Mouse (Mus musculus): ENCODE results near the gene Gm9507.
"Not testable (repeated sequence)": the region's sequence is repeated elsewhere in the genome, so short reads cannot be mapped to it uniquely, and the experiment has no call there.

Gm9507 gene

GRCm38 (mm10) chr10:77811743-77812142, at the start of gene Gm9507:
Gene Gm9507, minus strand, starts transcription at chr10:77811843.
- DNase-seq = no peak

GRCm38 (mm10) chr10:77852559-77852958, 40.9 kb upstream of the Gm9507 start, which contains the start of gene Gm10318:
Gene Gm10318, plus strand, starts transcription at chr10:77852859.
- no peak for DNase-seq

GRCm38 (mm10) chr10:77847538-77847937, 35.9 kb upstream of the Gm9507 start:
- no peak for DNase-seq

GRCm38 (mm10) chr10:77846961-77847360, 35.3 kb upstream of the Gm9507 start:
- no peak for DNase-seq

- no peak for DNase-seq
Measured at GRCm38 (mm10) chr10:77846503-77846902, 34.9 kb upstream of the Gm9507 start, which contains the start of gene Gm36176. Gene Gm36176, plus strand, starts transcription at chr10:77846803.

GRCm38 (mm10) chr10:77839006-77839405, 27.4 kb upstream of the Gm9507 start:
- no peak for DNase-seq

- no peak for DNase-seq
Measured at GRCm38 (mm10) chr10:77835647-77836046, 24.0 kb upstream of the Gm9507 start, which contains the start of gene Krtap10-10. Gene Krtap10-10, plus strand, starts transcription at chr10:77835947.

GRCm38 (mm10) chr10:77826951-77827350, 15.3 kb upstream of the Gm9507 start, which contains the start of gene Krtap10-4:
Gene Krtap10-4, minus strand, starts transcription at chr10:77827095.
- no peak for DNase-seq

GRCm38 (mm10) chr10:77819203-77819602, 7.6 kb upstream of the Gm9507 start:
- DNase-seq = no peak

GRCm38 (mm10) chr10:77818523-77818922, 6.9 kb upstream of the Gm9507 start:
- no peak for DNase-seq

GRCm38 (mm10) chr10:77815514-77815913, 3.9 kb upstream of the Gm9507 start:
- DNase-seq = peak in 1 of 2 experiments; percentile 32

- DNase-seq = no peak
Measured at GRCm38 (mm10) chr10:77814382-77814781, 2.7 kb upstream of the Gm9507 start, which contains the start of gene Gm2696. Gene Gm2696, plus strand, starts transcription at chr10:77814682.

- DNase-seq = no peak
Measured at GRCm38 (mm10) chr10:77804095-77804494, 7.5 kb downstream of the Gm9507 start.

GRCm38 (mm10) chr10:77798921-77799508, 12.6 kb downstream of the Gm9507 start, which contains the start of gene Gm19668:
Gene Gm19668, minus strand, starts transcription at chr10:77799133.
- no peak for DNase-seq

GRCm38 (mm10) chr10:77798164-77798920, 13.3 kb downstream of the Gm9507 start:
- not testable (repeated sequence) for DNase-seq

- no peak for DNase-seq
Measured at GRCm38 (mm10) chr10:77797677-77798076, 14.0 kb downstream of the Gm9507 start.

- DNase-seq = no peak
Measured at GRCm38 (mm10) chr10:77794976-77795375, 16.7 kb downstream of the Gm9507 start, which contains the start of gene Gm9639. Gene Gm9639, minus strand, starts transcription at chr10:77795076.

- no peak for DNase-seq
Measured at GRCm38 (mm10) chr10:77788621-77789020, 23.0 kb downstream of the Gm9507 start.

GRCm38 (mm10) chr10:77787876-77788275, 23.8 kb downstream of the Gm9507 start, which contains the start of gene Gm7137:
Gene Gm7137, minus strand, starts transcription at chr10:77788200.
- DNase-seq = not testable (repeated sequence)

- DNase-seq = not testable (repeated sequence)
Measured at GRCm38 (mm10) chr10:77783396-77783795, 28.2 kb downstream of the Gm9507 start.

GRCm38 (mm10) chr10:77782442-77782841, 29.2 kb downstream of the Gm9507 start, which contains the start of gene Gm3250:
Gene Gm3250, minus strand, starts transcription at chr10:77782542.
- not testable (repeated sequence) for DNase-seq

GRCm38 (mm10) chr10:77776844-77777243, 34.8 kb downstream of the Gm9507 start, which contains the start of gene Gm7138:
Gene Gm7138, minus strand, starts transcription at chr10:77776944.
- not testable (repeated sequence) for DNase-seq

- DNase-seq = not testable (repeated sequence)
Measured at GRCm38 (mm10) chr10:77772142-77772541, 39.5 kb downstream of the Gm9507 start.

Data from spleen, adult 18-20 months (tissue).